Mouse (Mus musculus) bone marrow macrophage, adult 2 months (primary cell): ENCODE results near the gene 4930518I15Rik.

ENCODE experiments used
- CTCF ChIP-seq: IDR thresholded peaks from 2 replicates; pipeline ENCODE4 v1.5.1; 2012; ENCODE audit warnings: low read depth, mild to moderate bottlenecking, low read length, moderate library complexity
- POLR2A ChIP-seq: IDR thresholded peaks from 2 replicates; pipeline ENCODE4 v1.6.1; 2012; ENCODE audit warnings: mild to moderate bottlenecking, low read depth, low read length, borderline replicate concordance

DNA sequence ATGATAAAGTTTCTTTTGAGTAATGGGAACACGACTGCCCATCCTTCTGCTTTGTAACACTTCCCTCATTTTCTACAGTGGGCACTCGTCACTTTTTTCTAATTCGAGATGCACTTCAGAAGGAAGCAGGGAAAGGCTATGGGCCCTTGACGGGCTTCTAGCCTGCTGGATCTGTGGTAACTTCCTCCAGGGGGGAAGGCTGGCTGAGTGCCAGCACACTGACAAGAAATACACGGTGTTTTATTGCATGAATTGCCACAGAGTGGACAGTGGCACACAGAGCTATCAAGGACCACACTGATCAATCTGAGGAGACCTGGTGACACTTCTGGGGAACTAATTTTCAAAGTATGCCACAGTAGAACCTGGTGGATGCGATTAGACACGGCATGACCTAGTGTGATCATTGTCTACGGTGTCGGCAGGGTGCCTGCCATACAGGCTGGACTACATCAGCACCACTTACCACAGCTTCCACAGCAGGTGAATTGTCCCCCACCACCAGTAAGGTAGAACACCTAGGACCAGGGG lies 38.7 kb upstream of the 4930518I15Rik start:
- TF ChIP-seq POLR2A (no peak), CTCF (no peak)
